Mouse (Mus musculus): ENCODE measurements around the gene Thbs4.

GRCm38 (mm10) chr13:92717851-92718665 lies 76.6 kb downstream of the Thbs4 start:
- TF ChIP-seq CTCF (conservative IDR thresholded peaks at IDR 0.05; ENCODE audit: low read length) (no peak), POU5F1 (IDR thresholded peaks at IDR 0.05; ENCODE audit: borderline replicate concordance, low read length) (no peak)

Measured in E14TG2a.4 (cell line).